Mouse (Mus musculus) C2C12 (cell line): ENCODE measurements at regions not wholly inside any gene's neighbourhood (a gene's known extent, or its start where the extent isn't known, plus 50 kb on each side); places are given as distances from the start of the nearest gene placed in this dataset.
"Not testable (repeated sequence)": the region's sequence is repeated elsewhere in the genome, so short reads cannot be mapped to it uniquely, and the experiment has no call there.

Experiments used
- CTCF ChIP-seq: IDR thresholded peaks from one replicate; pipeline ENCODE4 v1.5.1; 2011; ENCODE audit not compliant: control insufficient read depth, insufficient read depth, insufficient read length
- MYOG ChIP-seq: IDR thresholded peaks from one replicate; pipeline ENCODE4 v1.6.1; 2011; ENCODE audit not compliant: control insufficient read depth, insufficient read length; ENCODE audit errors: extremely low read depth
- USF1 ChIP-seq: IDR thresholded peaks from one replicate; pipeline ENCODE4 v1.6.1; 2011; ENCODE audit warnings: low read depth, mild to moderate bottlenecking, control low read depth, moderate library complexity

DNA sequence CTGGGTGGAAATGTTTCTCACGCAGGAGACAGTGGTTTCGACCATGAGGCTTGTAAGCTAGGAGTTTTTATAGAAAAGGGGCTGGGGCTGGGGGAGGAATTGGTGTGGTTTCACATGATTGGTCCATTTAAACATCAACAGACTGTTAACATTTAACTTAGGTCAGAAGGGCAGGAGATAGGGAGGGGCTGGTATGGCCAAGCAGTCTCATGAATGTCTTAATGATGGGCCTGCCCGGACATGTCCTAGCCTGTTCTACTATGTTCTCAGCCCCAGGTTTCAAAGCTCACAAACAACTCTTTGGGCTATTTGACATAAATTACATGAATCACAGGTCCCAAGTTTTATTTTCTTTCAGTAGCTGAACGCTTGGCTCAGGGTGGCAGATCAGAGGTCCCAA, 244.5 kb upstream of the Plxna2 start:
- not testable (repeated sequence) for TF ChIP-seq CTCF, USF1, MYOG
